Mouse (Mus musculus) brain, embryonic 18.5 days (tissue): ENCODE data around the gene Crbn.

ENCODE experiments used
- DNase-seq: peaks from one replicate; pipeline ENCODE4 v3.0.0-alpha.2; 2012; ENCODE audit warnings: low read depth, low spot score

Gene Crbn

DNA sequence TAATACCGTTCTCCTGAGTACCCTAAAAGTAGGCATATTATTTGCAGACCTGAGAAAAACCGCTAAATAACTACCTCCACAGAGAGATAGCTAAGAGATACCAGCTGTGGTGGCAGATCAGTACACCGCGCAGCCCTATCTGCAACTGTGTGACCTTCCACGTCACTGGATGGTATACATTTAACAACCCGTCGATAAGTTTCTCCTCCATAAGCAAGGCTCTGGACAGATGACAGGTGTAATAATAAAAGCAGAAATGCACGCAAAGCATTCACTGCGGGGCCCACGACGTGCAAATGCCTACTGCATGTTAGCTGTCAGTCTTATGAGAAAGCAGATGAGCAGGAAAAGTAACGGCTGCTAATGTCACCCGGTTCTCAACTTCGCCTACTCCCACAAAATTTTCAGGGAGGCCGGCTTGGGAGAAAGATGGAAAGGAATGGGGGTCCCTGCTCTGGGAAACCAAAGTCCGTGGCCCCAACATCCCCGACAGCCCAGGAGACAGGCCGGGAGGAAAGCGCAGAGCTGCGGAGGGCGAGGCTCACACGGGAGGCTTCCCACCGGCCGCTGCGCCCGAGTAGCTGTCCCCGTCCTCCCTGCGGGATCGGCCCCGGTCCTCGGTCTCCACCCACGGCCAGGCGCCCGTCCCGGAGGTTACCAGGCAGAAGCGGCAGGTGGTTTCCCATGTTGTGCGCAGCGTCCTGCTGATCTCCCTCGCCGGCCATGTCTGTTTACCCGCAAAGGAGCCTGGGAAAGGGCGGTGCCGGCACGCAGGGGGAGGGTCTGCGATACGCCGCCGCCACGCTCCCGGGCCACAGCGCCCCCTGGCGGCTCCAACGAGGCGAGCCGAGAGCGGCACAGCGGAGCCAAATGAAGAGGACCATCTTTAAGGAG is at the start of gene Crbn:
Gene Crbn (minus strand): TSS at position 745 of the 894 bp plus-strand sequence.
- DNase-seq = peak; percentile 71

GRCm38 (mm10) chr6:106840181-106840580 is 40.3 kb upstream of the Crbn start:
- DNase-seq = no peak

- DNase-seq = no peak
Observed at GRCm38 (mm10) chr6:106838053-106838452, 38.2 kb upstream of the Crbn start.

DNA sequence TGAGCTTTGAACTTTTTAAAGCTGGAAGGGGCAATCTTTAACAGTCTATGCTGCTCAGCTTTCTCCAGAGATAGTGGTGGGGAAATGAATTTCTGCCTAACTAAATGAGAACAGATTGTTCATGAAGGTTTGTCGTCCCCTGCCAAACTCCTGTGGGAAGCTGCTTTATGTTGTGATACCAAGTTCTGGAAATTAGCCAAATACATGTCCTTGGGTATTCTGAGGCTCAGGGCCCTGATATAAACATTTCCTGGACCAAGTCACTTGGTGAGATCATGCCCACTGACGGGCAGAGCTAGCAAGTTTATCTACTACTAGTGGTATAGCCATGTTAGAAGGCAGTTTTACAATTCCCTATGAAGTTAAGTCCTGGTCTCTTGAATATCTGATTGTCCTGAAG is 35.4 kb upstream of the Crbn start:
- no peak for DNase-seq

- no peak for DNase-seq
Observed at GRCm38 (mm10) chr6:106822329-106822728, 22.5 kb upstream of the Crbn start.

- DNase-seq = no peak
Observed at GRCm38 (mm10) chr6:106820566-106820965, 20.7 kb upstream of the Crbn start.

GRCm38 (mm10) chr6:106819906-106820305 is 20.0 kb upstream of the Crbn start:
- no peak for DNase-seq

GRCm38 (mm10) chr6:106819246-106819645 is 19.4 kb upstream of the Crbn start:
- no peak for DNase-seq

- DNase-seq = no peak
Observed at GRCm38 (mm10) chr6:106810686-106811085, 10.8 kb upstream of the Crbn start.

GRCm38 (mm10) chr6:106809161-106809560 is 9.3 kb upstream of the Crbn start:
- no peak for DNase-seq

DNA sequence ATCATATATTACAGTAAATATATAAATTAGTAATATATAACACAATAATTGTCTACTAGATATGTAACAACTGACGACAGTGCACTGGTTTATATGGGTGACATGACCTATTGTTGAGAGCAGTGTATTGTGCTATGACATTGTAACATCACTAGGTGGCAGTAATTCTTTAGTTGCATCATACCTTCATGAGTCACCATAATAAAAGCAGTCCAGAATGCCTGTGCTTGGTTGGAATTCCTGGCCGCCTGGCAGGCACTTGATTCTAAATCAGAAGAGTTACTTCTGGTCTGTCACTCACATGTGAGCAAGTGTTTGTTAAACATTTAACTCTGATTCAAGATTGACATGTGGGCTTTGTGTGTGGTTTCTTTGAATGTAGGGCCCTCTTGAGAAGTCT is 5.0 kb upstream of the Crbn start:
- DNase-seq = no peak

- DNase-seq = no peak
Observed at GRCm38 (mm10) chr6:106800227-106800557, 315 bp upstream of the Crbn start.

- DNase-seq = no peak
Observed at GRCm38 (mm10) chr6:106794094-106794814, 5.6 kb downstream of the Crbn start.

GRCm38 (mm10) chr6:106793621-106794020 is 6.3 kb downstream of the Crbn start:
- no peak for DNase-seq

GRCm38 (mm10) chr6:106793088-106793487 is 6.8 kb downstream of the Crbn start:
- DNase-seq = no peak

- no peak for DNase-seq
Observed at GRCm38 (mm10) chr6:106792486-106792885, 7.4 kb downstream of the Crbn start.

DNA sequence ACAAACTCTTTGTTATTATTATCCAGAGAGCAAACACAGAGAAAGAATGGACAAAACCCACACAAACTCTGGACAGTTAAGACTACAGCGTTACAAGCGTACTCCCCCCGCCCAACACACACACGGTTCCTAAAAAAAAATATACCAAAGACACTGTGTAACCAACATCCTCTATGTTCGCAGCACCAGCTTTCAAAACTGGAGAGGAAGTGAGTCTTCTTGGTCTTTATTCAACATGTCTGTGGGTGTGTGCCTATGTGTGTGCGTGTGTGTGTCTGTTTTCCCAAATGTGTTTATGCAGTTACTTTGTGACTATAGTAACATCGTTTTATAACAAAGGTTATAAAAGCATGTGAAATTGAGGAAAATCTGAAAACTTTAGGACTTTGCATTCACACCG is 8.4 kb downstream of the Crbn start:
- DNase-seq = no peak

DNA sequence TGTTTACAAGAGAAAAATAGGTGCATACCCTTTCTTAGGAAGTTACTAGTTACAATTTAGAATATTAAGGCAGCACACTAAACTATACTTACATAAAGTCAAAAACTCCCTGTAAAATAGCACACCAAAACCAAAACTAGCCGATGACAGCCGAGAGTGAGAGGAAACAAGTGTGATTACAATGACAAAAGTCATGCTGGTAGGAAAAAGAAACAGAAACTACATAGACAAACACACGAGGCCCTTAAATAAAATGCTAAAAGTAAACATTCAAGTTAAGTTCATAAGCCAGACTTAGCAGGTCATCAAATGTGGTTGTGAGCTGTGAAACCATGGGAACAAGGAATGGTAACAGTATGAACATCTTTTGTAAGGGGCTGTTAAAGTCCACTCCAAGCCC is 12.7 kb downstream of the Crbn start:
- DNase-seq = no peak

- DNase-seq = no peak
Observed at GRCm38 (mm10) chr6:106770046-106770445, 29.8 kb downstream of the Crbn start.

GRCm38 (mm10) chr6:106769290-106769866 is 30.5 kb downstream of the Crbn start:
- no peak for DNase-seq

GRCm38 (mm10) chr6:106768640-106769289 is 31.1 kb downstream of the Crbn start, which contains the start of gene Trnt1:
Gene Trnt1 (plus strand): TSS chr6:106769120.
- peak; percentile 92 for DNase-seq

- DNase-seq = no peak
Observed at GRCm38 (mm10) chr6:106766774-106767173, 33.1 kb downstream of the Crbn start.
